8 mouse cellular contexts compared by ENCODE assay signal in the genomic region with DNA sequence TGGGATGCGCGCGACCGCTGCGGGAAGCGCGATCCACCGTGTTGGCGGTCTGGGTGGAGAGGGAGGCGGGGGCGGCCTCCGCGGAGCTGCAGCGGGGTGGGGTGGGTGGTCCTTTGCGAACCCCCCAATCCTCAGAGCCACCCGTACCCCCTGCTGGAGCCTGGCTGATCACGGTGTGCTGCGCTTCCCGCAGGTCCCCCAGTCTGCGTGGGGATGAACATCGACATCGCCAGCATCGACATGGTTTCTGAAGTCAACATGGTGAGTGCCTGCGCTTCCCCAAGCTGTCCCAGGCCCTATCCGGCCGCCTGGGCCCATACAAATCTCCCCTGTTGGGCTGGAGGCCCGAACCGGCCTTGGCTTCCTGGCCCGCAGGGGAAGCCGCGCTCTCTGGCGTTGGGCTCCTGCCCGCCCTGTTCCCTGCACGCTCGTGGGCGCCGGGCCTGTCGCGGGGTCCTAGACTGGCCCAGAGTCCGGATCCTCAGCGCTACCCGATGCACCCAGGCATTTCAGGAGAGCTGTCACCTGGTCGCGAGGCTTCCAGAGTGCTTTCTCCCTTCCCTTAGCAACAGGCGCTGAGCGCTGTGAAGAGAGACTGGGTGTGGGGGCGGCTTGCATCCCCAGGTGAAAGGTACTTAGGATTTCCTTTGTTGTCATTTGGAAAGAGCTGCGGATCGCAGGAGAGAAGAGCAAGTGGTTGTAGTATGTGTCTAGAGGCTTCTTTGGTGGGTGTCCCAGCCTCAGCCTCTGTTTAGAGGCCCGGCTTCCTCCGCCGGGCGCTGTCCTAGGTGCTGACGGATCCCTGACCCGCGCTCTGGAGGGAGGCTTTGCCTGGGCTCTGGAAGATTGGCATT.
DNase-seq lines count a peak whose midpoint lies in the region; ATAC-seq and TF ChIP-seq lines count a peak whose summit lies in the region.

No protein-coding gene starts in this region.

- no peak overlapping the region for H3K27ac ChIP-seq in lung, embryonic 16.5 days (ENCODE audit: low read length)
- H3K27ac ChIP-seq in liver, adult 2 months (replicated peaks; ENCODE audit: insufficient read depth, low read depth, low read length), result no peak overlapping the region
- peak overlapping the region; percentile 90 for H3K27ac ChIP-seq in olfactory bulb, adult 2 months (ENCODE audit: insufficient read depth, low read depth, low read length)

- no peak for DNase-seq in lung, adult 18-20 months
- DNase-seq in cerebellum, adult 9-11 months, result peak; percentile 74
- peak; percentile 22 to 50 for DNase-seq in frontal cortex, postnatal 10 days (ENCODE audit: low spot score in 2 of 2)
- peak; percentile 51 for DNase-seq in kidney, adult 18-20 months
- DNase-seq in liver, adult 2 months (ENCODE audit: extremely low read depth, low read depth, low spot score), result peak; percentile 22

- peaks cover 8% of the 10 kb centered on the region for H3K4me1 ChIP-seq in lung, embryonic 16.5 days (replicated peaks; ENCODE audit: control insufficient read depth, insufficient read depth, low read length)
- H3K4me1 ChIP-seq in liver, adult 2 months (ENCODE audit: control insufficient read depth, insufficient read depth, low read length), result peaks cover 3% of the 10 kb centered on the region; the same call in 1 of the 2 replicates
- no peaks in the 10 kb centered on the region for H3K4me1 ChIP-seq in olfactory bulb, adult 2 months (ENCODE audit: control insufficient read depth, insufficient read depth, low read length)

- peak overlapping the region; percentile 60 for H3K4me3 ChIP-seq in lung, embryonic 16.5 days (ENCODE audit: low read length)
- H3K4me3 ChIP-seq in liver, adult 2 months (ENCODE audit: insufficient read depth, low read depth, low read length), result peak overlapping the region; percentile 83; the same call in 1 of the 2 replicates
- peak overlapping the region; percentile 90 for H3K4me3 ChIP-seq in olfactory bulb, adult 2 months (ENCODE audit: insufficient read depth, low read depth, low read length)

- WGBS in lung, embryonic 16.5 days, result under 1% methylated on average over 56 of the region's 56 CpGs
- 2% methylated on average over 55 of the region's 56 CpGs for WGBS in liver, adult 2 months
- under 1% methylated on average over 56 of the region's 56 CpGs for WGBS in olfactory bulb, adult 2 months

- no peak overlapping the region for H3K9ac ChIP-seq in lung, embryonic 16.5 days (ENCODE audit: low read length)
- no peak overlapping the region for H3K9ac ChIP-seq in liver, adult 2 months (ENCODE audit: low read depth, low read length)

- H3K27me3 ChIP-seq in lung, embryonic 16.5 days (ENCODE audit: control insufficient read depth, insufficient read depth, low read depth, low read length), result peaks cover 30% of the 10 kb centered on the region
- peaks cover 10% of the 10 kb centered on the region for H3K27me3 ChIP-seq in liver, adult 2 months (ENCODE audit: control insufficient read depth, insufficient read depth, low read length)

- TF ChIP-seq CTCF in liver, adult 2 months (IDR thresholded peaks at IDR 0.05; ENCODE audit: low read depth, low read length), result no peak
- no peak for TF ChIP-seq CTCF in olfactory bulb, adult 2 months (IDR thresholded peaks at IDR 0.05; ENCODE audit: insufficient read depth, low read depth, low read length)

- H3K79me2 ChIP-seq in liver, adult 2 months (ENCODE audit: control insufficient read depth, insufficient read depth, low read length), result no peaks in the 10 kb centered on the region

- no peaks in the 10 kb centered on the region for H3K36me3 ChIP-seq in lung, embryonic 16.5 days (ENCODE audit: control insufficient read depth, insufficient read depth, low read length)
- no peaks in the 10 kb centered on the region for H3K36me3 ChIP-seq in liver, adult 2 months (ENCODE audit: control insufficient read depth, insufficient read depth, low read length)

- 0 out of 2 replicates have a peak, but pooled peaks have one; percentile 49 for ATAC-seq in lung, embryonic 16.5 days (ENCODE audit: low read depth)
- ATAC-seq in inflammation-experienced regulatory T-cells, adult 6 months, result no peak

- no peak for TF ChIP-seq POLR2A in liver, adult 2 months (IDR thresholded peaks at IDR 0.05; ENCODE audit: extremely low read depth, insufficient read depth, low read length)
- TF ChIP-seq POLR2A in olfactory bulb, adult 2 months (IDR thresholded peaks at IDR 0.05; ENCODE audit: insufficient read depth, low read depth, low read length), result no peak; the same call in 1 of the 2 replicates

- peak overlapping the region; percentile 96 for H3K4me2 ChIP-seq in lung, embryonic 16.5 days (ENCODE audit: low read depth, low read length)

- H3K9me3 ChIP-seq in lung, embryonic 16.5 days (ENCODE audit: control insufficient read depth, low read length), result no peaks in the 10 kb centered on the region

Comparison
In these comparisons a context has a peak if more than half of its experiments do, and no peak if none do; other contexts are left out.
1. DNase-seq: peak in cerebellum, adult 9-11 months (single experiment), frontal cortex, postnatal 10 days (2 of 2), kidney, adult 18-20 months (single experiment) and liver, adult 2 months (single experiment); none in lung, adult 18-20 months (0 of 2).
2. Peak in every context shown above with its lines, with median percentiles within 50 percentile points of each other: H3K4me3 ChIP-seq.